Mouse (Mus musculus): ENCODE data around the gene Kif5c.

The Kif5c gene

DNA sequence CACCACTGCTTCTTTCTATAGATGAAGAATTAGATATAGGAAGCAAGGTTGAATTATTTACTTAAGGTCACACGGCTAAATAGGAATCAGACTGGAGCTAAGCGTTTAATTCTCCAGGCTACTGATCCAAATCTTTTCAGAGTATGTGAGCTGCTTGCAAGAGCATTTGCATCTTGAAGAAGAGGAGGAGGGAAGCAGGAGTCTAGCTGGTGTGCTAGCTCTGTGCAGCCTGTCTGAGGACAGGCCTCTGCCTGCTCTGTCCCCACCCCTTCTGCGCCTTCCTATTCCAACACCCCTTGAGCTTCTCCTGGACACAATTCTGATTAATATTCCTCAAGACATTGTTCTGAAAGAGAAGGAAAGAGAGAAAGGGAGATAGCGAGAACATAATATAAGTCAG, 123.8 kb downstream of the Kif5c start:
- intact Hi-C loops (cut with DNase I): no loop called here

- intact Hi-C loops (cut with DNase I): no loop called here
Measured at GRCm38 (mm10) chr2:49743775-49744174, 124.7 kb downstream of the Kif5c start.

DNA sequence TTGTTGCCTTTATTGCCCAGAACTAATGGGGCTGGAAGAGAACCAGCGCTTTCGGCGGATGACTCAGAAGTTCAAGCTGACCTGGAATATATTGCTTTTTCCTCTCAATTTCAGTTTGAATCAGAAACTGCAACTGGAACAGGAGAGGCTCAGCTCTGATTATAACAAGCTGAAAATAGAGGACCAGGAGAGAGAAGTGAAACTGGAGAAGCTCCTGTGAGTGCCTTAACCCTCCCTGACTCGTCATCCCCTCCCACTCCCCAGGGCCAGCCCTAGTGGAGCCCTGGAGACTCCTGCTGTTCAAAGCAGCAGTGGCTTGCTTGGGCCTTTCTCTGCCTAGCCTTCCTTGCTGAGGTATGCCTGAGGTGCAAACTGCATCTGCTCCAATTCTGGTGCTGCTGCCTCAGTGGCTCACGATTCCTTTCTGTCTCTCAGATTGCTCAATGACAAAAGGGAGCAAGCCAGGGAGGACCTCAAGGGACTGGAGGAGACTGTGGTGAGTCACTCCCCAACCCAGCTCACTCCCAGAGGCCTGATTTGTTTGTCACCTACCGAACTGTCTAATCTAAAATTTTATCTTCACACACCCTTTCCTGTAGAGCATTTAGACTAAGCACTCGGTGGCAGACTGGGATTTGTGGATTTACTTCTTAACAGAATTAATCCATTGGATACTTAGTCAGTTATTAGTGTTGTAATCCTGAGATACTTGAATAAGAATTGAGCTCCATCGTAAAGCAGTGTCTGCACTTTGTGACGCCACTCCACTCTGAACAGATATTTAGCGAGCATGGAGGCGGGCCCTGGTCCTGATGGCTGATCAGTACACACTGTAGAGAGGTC, 125.4 kb downstream of the Kif5c start:
- intact Hi-C loops (cut with DNase I): no loop called here

GRCm38 (mm10) chr2:49745094-49745781, 126.1 kb downstream of the Kif5c start:
- intact Hi-C loops (cut with DNase I): no loop called here

DNA sequence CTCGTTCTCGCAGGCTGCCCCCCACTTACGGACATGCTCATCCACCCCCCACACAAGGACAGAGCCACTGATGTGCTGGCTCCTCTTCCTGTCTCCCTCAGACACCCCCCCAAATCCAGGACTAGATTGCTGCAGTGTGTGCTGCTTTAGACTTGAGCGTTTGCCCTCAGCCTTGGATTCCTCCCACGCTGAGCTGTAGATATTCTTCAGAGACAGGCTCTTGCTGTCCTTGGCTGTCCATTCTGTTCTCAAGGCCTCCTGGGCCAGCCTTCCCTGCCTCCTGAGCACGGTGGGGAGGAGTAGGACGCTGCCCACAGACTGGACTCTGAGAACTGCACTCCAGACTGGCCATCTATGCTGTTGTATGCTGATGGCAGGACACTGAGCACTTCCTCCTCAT, 127.8 kb downstream of the Kif5c start:
- intact Hi-C loops (cut with DNase I): no loop called here

- intact Hi-C loops (cut with DNase I): no loop called here
Measured at GRCm38 (mm10) chr2:49747670-49748069, 128.6 kb downstream of the Kif5c start.

DNA sequence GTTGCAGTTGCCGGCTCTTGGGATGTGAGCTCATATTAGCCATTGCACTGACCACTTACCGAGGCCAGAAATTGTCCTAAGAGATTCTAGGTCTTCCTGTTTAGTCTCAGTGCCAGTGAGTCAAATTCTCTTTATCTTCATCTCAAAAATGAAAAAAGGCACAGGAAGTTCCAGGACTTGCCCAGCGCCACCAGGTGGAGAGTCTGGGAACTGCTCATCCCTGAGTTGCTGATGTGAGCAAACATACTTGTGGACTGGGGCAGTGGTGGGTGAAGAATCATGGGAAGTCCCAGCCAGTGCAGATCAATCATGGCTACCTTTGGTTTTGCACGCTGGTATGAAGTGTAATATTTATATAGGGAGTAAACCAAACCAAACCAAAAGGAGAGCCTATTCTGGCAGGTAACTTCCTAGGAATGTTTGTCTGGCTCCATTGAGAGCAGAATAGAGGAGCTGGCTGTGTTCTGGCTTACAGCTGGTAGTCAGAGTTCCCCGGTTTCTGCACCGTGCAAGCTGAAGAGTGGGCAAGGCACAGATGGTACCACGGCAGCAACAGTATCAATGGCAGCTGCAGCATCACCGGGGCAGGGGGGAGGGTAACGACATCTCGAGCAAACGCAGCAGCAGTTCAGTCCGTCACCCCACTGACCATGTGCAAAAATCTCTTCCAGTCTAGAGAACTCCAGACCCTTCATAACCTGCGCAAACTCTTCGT, 129.7 kb downstream of the Kif5c start:
- intact Hi-C loops (cut with DNase I): no loop called here

GRCm38 (mm10) chr2:49749730-49750576, 130.9 kb downstream of the Kif5c start:
- intact Hi-C loops (cut with DNase I): no loop called here

DNA sequence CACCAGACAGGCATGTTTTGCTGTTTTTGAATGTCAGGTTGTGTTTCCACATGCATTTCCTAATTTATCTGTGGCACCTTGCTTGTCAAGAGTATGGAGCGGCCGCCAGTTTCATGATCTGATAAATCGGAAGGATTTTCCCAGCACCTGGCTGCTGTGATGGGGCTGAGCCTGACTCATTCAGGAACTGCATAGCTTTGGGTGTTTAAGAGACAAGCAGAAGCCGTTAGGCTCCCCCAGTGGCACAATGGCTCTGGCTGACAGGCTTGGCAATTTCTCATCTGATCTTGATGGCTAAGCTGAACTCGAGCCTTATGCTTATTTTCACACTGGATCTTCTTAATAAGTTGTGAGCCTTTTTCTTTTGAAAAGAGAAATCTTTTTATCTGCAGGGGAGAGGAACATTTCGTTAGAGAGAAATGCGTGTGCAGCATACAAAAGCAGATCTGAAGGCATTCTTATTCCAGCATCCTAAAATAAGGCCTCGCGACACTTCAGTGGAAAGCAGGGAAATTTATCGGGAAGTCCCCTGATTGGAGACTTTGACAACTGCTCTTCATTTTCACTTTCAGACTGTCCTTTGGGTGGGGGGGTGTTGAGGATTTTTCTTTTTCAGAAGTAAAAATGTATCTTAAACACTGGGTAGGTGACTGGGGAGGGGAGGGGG, 132.6 kb downstream of the Kif5c start:
- intact Hi-C loops (cut with DNase I): no loop called here

DNA sequence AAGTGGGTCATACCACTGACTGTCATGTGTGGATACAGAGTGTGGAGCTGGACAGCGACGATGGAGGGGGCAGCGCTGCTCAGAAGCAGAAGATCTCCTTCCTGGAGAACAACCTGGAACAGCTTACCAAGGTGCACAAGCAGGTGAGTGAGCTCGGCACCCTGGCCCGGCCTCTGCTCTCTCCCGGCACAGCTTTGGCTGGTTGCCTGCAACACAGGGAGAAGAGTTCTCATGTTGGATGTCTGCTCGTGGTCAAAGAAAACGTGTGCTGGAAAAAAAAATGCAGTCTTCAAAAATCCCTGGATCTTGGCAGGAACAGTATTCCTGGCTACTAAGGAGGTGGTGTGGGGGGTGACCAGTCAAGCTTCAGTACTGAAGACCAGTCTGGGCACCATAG, 133.1 kb downstream of the Kif5c start:
- intact Hi-C loops (cut with DNase I): no loop called here

DNA sequence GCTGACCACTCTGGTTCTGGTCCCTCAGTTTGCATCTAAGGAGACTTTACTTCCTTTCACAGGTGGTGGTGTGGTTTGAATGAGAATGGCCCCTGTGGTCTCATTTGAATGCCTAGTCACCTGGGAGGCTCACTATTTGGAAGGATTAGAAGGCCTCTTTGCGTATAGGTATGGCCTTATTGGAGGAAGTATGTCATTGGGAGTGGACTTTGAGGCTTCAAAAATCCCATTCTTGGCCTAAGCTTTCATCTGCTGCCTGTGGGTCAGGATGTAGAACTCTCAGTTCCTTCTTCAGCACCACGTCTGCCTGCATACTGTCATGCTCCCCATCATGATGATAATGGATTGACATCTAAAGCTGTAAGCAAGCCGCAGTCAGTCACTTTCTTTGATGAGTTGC, 134.0 kb downstream of the Kif5c start:
- intact Hi-C loops (cut with DNase I): no loop called here

GRCm38 (mm10) chr2:49755054-49755453, 136.0 kb downstream of the Kif5c start:
- intact Hi-C loops (cut with DNase I): no loop called here

DNA sequence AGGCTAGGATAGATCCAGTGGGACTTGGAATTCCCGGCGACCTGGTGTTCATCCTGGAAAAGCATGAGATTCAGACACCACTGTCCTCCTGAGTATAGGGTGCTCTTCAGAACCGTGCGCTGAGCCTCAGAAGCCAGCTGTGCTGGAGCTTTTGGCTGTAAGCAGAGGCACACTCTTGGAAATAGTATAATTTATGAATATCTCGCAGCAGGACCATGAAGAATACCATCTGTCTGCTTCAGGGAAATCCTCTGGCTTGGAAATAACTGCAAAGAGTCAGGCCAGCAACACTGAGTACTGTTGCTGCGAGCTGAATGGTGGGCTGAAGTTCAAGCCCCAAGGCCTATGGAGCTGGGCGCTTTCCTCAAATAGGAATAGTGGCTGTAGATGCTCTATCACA, 138.5 kb downstream of the Kif5c start:
- intact Hi-C loops (cut with DNase I): no loop called here

DNA sequence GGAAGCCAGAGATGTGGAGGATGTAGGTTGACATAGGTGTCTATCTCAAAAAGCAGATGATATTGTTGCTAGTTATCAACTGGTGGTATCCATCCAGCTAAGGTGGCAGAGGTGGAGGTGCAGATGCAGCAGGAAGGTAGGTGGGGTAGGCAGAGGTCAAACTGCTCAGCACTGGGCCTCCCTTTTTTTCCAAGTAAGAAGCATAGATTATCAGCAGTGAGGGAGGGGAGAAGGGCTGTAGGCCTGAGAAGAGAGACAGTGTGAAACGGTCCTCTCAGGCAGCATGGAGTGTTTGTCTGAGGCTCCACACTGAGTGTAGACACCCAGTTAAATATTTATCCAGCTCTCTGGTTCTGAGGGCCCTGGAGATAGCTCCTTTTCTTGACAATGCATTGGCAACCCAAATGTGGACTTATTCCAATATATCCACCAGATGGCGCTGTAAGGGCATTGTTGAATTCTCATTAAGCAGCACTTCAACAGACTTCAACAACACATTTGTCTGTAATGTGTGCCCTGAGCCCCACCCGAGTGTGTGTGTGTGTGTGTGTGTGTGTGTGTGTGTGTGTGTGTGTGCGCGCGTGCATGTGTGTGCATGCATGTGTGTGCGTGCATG, 145.3 kb downstream of the Kif5c start:
- intact Hi-C loops (cut with DNase I): loop anchor here (5.0 to 10.0 kb wide), 2 partner anchors 160 to 508 kb away; no protein-coding TSS in a partner anchor

DNA sequence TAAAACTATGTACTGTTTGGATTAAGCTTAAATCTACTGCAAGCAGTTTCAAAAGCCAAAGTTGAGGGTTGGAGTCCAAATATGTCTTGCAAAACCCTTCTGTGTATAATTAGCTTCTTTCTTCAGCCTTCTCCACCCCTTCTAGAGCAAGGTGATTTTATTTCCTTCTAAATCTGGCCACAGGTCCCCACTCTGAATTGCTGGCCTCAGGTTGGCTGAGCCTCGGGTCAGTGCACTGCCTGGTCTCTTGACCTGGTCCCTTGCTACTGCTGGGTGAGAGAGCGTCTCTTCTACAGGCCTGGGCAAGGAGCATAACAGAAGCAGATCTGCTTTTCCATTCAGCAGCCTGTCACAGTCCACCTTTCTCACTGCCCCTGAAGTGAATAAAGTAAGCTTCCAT, 149.8 kb downstream of the Kif5c start:
- intact Hi-C loops (cut with DNase I): loop anchor here (10.0 kb wide), 1 partner anchor 156 kb away; no protein-coding TSS in a partner anchor

GRCm38 (mm10) chr2:49770440-49770839, 151.3 kb downstream of the Kif5c start:
- intact Hi-C loops (cut with DNase I): no loop called here

GRCm38 (mm10) chr2:49771172-49771571, 152.1 kb downstream of the Kif5c start:
- intact Hi-C loops (cut with DNase I): no loop called here

- intact Hi-C loops (cut with DNase I): no loop called here
Measured at GRCm38 (mm10) chr2:49773194-49773931, 154.3 kb downstream of the Kif5c start.

DNA sequence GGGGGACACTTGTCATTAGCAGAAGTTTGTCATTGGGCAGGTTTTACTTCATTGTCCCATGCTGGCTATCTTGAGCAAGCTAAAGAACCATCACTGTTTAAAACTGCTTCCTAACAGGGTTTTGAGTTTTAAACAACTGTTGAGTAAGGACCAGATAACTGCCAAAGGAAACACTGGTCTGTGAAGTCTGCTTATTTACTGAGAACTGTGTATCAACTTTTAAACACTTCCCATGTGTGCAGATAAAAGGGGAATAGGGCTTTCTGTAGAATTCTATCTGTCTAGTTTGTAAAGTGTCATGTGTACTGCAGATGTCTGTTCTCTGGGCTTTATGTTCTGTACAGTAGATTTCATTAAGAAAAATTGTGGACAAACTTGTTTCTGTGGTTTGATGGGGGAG, 155.1 kb downstream of the Kif5c start:
- intact Hi-C loops (cut with DNase I): no loop called here

Data from adrenal gland (tissue).